Mouse (Mus musculus) kidney, embryonic 16.5 days (tissue): ENCODE measurements around the gene Catip. TPM values are rescaled to one million over a fixed set of nuclear protein-coding genes. Genes with fewer than 3 reads are reported as not detected.

Source experiments
- ATAC-seq: fragments of 200-750 bp; cut with Nextera tagmentation; 2 replicates; pipeline ENCODE4 v1.8.0; 2017; ENCODE audit warnings: moderate TSS enrichment; ENCODE audit not compliant: low FRiP score, low TSS enrichment
- H3K27ac ChIP-seq: fragments of 300-500 bp; sonication (generic); 2 replicates; pipeline ENCODE4 v1.5.1; 2014; ENCODE audit warnings: low read length
- H3K27me3 ChIP-seq: fragments of 300-500 bp; sonication (generic); 2 replicates; pipeline ENCODE4 v1.6.1; 2014; ENCODE audit warnings: low read length, control low read depth, mixed read lengths; ENCODE audit not compliant: insufficient read depth
- H3K36me3 ChIP-seq: fragments of 300-500 bp; sonication (generic); 2 replicates; pipeline ENCODE4 v1.6.1; 2014; ENCODE audit warnings: low read length, control low read depth, mixed read lengths; ENCODE audit not compliant: insufficient read depth
- H3K4me1 ChIP-seq: fragments of 300-500 bp; sonication (generic); 2 replicates; pipeline ENCODE4 v1.6.1; 2014; ENCODE audit warnings: low read length, control low read depth, mixed read lengths; ENCODE audit not compliant: insufficient read depth
- H3K4me2 ChIP-seq: fragments of 300-500 bp; sonication (generic); replicated peaks from 2 replicates; pipeline ENCODE4 v1.6.1; 2014; ENCODE audit warnings: low read depth, low read length
- H3K4me3 ChIP-seq: fragments of 300-500 bp; sonication (generic); 2 replicates; pipeline ENCODE4 v1.5.1; 2014; ENCODE audit warnings: mild to moderate bottlenecking, low read length
- H3K9ac ChIP-seq: fragments of 300-500 bp; sonication (generic); replicated peaks from 2 replicates; pipeline ENCODE4 v1.6.1; 2014; ENCODE audit warnings: low read length
- H3K9me3 ChIP-seq: fragments of 300-500 bp; sonication (generic); 2 replicates; pipeline ENCODE4 v1.6.1; 2016; ENCODE audit warnings: low read length, control low read depth
- WGBS: fragments of 180-500 bp; shearing (Covaris S2); extraction: QIAGEN DNeasy Blood & Tissue Kit; methylation state at CpG from one replicate; pipeline ENCODE4 v1.1.7; 2014; 5-methylcytosine and 5-hydroxymethylcytosine counted together
- polyA plus RNA-seq: library from polyadenylated mRNA; unstranded; fragments of >200 nt; fragmentation: Nextera tagmentation; extraction: Ambion mirVana; gene quantifications from 2 replicates; pipeline ENCODE4 v1.2.1, GENCODE M21; 2015

Catip gene
- polyA plus RNA-seq, 1 experiment from 2014 or later = 0.50 TPM

DNA sequence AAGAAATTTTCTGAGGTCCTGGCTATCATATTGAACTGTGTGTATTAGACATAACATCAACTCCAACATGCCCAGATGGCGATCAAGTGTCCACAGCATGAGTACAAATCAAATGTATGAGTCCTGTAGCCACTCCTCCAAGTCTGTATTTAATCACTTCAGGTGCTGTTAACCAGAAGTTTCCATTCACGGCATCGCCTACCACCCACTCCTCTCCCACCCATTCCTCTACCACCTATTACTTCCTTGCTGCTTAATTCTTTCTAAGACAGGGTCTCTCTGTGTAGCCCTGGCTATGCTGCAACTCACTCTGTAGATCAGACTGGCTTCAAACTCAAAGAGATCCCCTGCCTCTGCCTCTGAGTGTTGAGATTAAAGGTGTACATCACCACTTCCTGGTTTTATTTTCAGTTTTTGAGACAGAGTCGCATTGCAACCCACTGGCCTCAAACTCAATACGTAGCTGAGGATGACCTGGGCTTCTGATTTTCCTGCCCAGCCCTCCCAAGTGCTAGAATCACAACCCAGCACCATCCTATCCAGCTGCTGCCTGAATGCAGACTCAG is 1.9 kb upstream of the Catip start:
- Histone ChIP-seq H3K9me3 (no peaks in the 10 kb centered on the region), H3K4me3 (no peak overlapping the region), H3K4me2 (no peak overlapping the region), H3K36me3 (no peaks in the 10 kb centered on the region), H3K27ac (no peak overlapping the region), H3K9ac (no peak overlapping the region), H3K4me1 (peaks cover 7% of the 10 kb centered on the region; the same call in 1 of the 2 replicates), H3K27me3 (no peaks in the 10 kb centered on the region)
- WGBS = 80% methylated on average over 5 of the region's 5 CpGs
- ATAC-seq = no peak

DNA sequence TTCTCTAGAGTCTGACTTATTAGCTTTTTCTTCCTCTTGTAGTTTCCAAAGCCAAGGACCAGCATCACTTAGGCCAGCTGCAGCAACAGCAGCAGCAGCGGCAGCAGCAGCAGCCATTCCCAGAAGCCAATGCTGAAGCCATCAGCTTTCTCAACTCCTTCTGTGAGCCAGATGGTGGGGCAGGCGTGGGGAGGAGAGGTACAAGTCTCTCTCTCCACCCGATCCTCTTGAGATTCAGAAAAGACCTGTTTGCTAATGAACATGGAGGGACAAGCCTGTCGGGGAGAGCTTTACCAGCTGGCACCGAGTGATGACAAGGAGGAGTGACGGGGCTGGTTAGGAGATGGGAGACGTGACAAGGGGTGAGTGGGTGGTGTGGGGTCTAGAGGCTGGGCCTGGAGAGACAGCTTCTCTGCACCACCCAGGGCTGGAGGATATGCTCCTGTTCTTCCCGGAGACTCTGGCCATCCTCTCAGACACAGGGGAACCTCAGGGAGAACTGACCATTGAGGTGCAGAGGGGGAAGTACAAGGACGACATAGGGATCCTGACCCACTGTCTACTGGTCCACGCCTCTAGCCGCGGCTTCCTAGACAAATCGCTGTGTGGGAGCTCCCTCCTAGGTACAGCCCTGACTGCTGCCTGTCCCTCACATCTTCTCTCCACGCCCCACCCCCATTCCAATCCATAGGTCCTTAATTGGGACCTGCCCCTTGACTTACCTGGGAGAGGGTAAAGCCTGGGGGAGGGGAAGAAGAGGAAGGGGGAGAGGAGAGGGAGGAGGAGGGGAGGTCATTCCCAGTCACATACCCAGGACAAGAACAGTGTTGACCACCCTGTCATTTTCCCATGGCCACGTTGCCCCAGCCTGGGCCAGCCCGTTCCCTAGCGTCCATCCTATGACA is 669 bp downstream of the Catip start:
- no peak overlapping the region for H3K27ac ChIP-seq
- H3K4me3 ChIP-seq = no peak overlapping the region
- peaks cover 7% of the 10 kb centered on the region; the same call in 1 of the 2 replicates for H3K4me1 ChIP-seq
- no peak overlapping the region for H3K9ac ChIP-seq
- H3K36me3 ChIP-seq = no peaks in the 10 kb centered on the region
- no peaks in the 10 kb centered on the region for H3K27me3 ChIP-seq
- peak; percentile 37; the same call in 1 of the 2 replicates for ATAC-seq
- peak overlapping the region; percentile 14; the same call in 1 of the 2 replicates for H3K4me2 ChIP-seq
- no peaks in the 10 kb centered on the region for H3K9me3 ChIP-seq
- WGBS = 63% methylated on average over 17 of the region's 17 CpGs

DNA sequence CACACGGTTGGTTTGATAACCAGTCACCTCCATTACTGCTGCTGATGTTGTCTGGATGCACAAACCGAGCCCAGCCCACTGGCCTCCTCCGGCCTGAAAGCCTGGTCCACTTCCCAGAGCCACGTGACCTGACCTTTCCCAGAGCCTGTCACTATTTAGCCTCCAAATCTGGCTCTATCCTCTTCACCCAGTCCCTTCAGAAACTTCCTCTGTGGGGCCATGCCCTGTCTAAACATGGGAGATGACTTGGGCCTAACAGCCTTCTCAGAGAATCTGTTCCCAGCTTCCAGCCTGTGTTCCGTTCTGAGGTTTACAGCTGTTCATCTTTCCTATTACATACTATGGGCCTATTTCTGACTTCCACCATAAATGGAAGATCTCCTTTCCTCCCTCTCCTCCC is 1.5 kb downstream of the Catip start:
- H3K27ac ChIP-seq = 0 out of 2 replicates have a peak overlapping the region, but pooled peaks have one; percentile 17
- H3K36me3 ChIP-seq = no peaks in the 10 kb centered on the region
- H3K4me1 ChIP-seq = peaks cover 15% of the 10 kb centered on the region
- H3K9me3 ChIP-seq = no peaks in the 10 kb centered on the region
- no peaks in the 10 kb centered on the region for H3K27me3 ChIP-seq
- H3K4me3 ChIP-seq = no peak overlapping the region
- H3K9ac ChIP-seq = no peak overlapping the region
- H3K4me2 ChIP-seq = no peak overlapping the region
- ATAC-seq = no peak
- 47% methylated on average over 5 of the region's 5 CpGs for WGBS

DNA sequence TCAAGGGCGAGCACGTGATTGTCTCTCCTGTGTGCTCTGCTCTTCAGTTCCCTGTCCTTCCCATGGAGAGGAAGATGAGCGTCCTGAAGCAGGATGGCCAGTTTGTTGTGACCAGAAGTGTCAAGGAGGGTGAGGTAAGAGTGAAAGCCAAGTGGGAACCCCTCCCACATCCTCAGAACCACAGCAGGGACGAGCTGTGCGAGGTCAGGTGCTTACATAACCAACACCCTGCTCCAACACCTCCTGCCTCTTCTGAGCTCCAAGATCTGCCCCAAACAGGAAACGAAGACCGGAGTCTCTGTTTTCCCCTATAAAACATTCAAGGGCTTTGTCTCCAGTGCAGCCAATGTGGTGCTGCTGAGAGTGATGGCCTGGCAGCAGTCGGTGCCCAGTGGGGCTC is 2.4 kb downstream of the Catip start:
- Histone ChIP-seq H3K4me2 (no peak overlapping the region), H3K27ac (no peak overlapping the region), H3K27me3 (no peaks in the 10 kb centered on the region), H3K36me3 (no peaks in the 10 kb centered on the region), H3K9me3 (no peaks in the 10 kb centered on the region), H3K4me1 (peaks cover 16% of the 10 kb centered on the region), H3K4me3 (no peak overlapping the region), H3K9ac (no peak overlapping the region)
- WGBS = 65% methylated on average over 8 of the region's 8 CpGs
- ATAC-seq = no peak

- no peaks in the 10 kb centered on the region for H3K36me3 ChIP-seq
- H3K4me3 ChIP-seq = peak overlapping the region; percentile 40
- peaks cover 14% of the 10 kb centered on the region for H3K4me1 ChIP-seq
- H3K27me3 ChIP-seq = no peaks in the 10 kb centered on the region
- H3K4me2 ChIP-seq = peak overlapping the region; percentile 57
- WGBS = 20% methylated on average over 34 of the region's 34 CpGs
- ATAC-seq = peak; percentile 83
- 0 out of 2 replicates have a peak overlapping the region, but pooled peaks have one; percentile 8 for H3K27ac ChIP-seq
- no peaks in the 10 kb centered on the region for H3K9me3 ChIP-seq
- peak overlapping the region; percentile 56 for H3K9ac ChIP-seq
Measured at GRCm38 (mm10) chr1:74367886-74368645, 6.2 kb downstream of the Catip start.

- 30% methylated on average over 3 of the region's 4 CpGs for WGBS
- no peak overlapping the region for H3K27ac ChIP-seq
- H3K36me3 ChIP-seq = no peaks in the 10 kb centered on the region
- H3K4me3 ChIP-seq = no peak overlapping the region
- peaks cover 9% of the 10 kb centered on the region; the same call in 1 of the 2 replicates for H3K4me1 ChIP-seq
- H3K9ac ChIP-seq = no peak overlapping the region
- no peak for ATAC-seq
- no peak overlapping the region for H3K4me2 ChIP-seq
- no peaks in the 10 kb centered on the region for H3K9me3 ChIP-seq
- H3K27me3 ChIP-seq = no peaks in the 10 kb centered on the region
Measured at GRCm38 (mm10) chr1:74370040-74370439, 8.1 kb downstream of the Catip start.

- no peak overlapping the region for H3K4me2 ChIP-seq
- H3K4me1 ChIP-seq = 0 out of 2 replicates have a peak, but pooled peaks cover 2% of the 10 kb centered on the region
- H3K4me3 ChIP-seq = no peak overlapping the region
- H3K27me3 ChIP-seq = no peaks in the 10 kb centered on the region
- no peaks in the 10 kb centered on the region for H3K9me3 ChIP-seq
- no peaks in the 10 kb centered on the region for H3K36me3 ChIP-seq
- H3K9ac ChIP-seq = no peak overlapping the region
- WGBS = 77% methylated on average over 4 of the region's 4 CpGs
- no peak for ATAC-seq
- H3K27ac ChIP-seq = no peak overlapping the region
Measured at GRCm38 (mm10) chr1:74373372-74373771, 11.5 kb downstream of the Catip start.

GRCm38 (mm10) chr1:74374980-74375379 is 13.1 kb downstream of the Catip start, which contains the start of gene Slc11a1:
Gene Slc11a1, plus strand, starts transcription at chr1:74375195.
- WGBS = 65% methylated on average over 8 of the region's 8 CpGs

GRCm38 (mm10) chr1:74375561-74375960 is 13.7 kb downstream of the Catip start:
- H3K27ac ChIP-seq = no peak overlapping the region
- 61% methylated on average over 10 of the region's 10 CpGs for WGBS
- H3K9me3 ChIP-seq = no peaks in the 10 kb centered on the region
- H3K9ac ChIP-seq = no peak overlapping the region
- H3K4me2 ChIP-seq = no peak overlapping the region
- ATAC-seq = no peak
- H3K36me3 ChIP-seq = no peaks in the 10 kb centered on the region
- H3K27me3 ChIP-seq = no peaks in the 10 kb centered on the region
- H3K4me1 ChIP-seq = no peaks in the 10 kb centered on the region
- no peak overlapping the region for H3K4me3 ChIP-seq

More at GRCm38 (mm10) chr1:74374980-74375379, 13.1 kb downstream of the Catip start, which contains the start of gene Slc11a1:
- Histone ChIP-seq H3K27ac (no peak within 1 kb of the TSS), H3K36me3 (no peaks in the 10 kb centered on the region), H3K4me3 (no peak within 1 kb of the TSS), H3K4me2 (no peak within 1 kb of the TSS), H3K27me3 (no peaks in the 10 kb centered on the region), H3K9me3 (no peaks in the 10 kb centered on the region), H3K4me1 (no peaks in the 10 kb centered on the region), H3K9ac (no peak within 1 kb of the TSS; the same call in 1 of the 2 replicates)
- ATAC-seq = no peak
